1 mouse cellular context compared by ENCODE assay signal in the genomic region with DNA sequence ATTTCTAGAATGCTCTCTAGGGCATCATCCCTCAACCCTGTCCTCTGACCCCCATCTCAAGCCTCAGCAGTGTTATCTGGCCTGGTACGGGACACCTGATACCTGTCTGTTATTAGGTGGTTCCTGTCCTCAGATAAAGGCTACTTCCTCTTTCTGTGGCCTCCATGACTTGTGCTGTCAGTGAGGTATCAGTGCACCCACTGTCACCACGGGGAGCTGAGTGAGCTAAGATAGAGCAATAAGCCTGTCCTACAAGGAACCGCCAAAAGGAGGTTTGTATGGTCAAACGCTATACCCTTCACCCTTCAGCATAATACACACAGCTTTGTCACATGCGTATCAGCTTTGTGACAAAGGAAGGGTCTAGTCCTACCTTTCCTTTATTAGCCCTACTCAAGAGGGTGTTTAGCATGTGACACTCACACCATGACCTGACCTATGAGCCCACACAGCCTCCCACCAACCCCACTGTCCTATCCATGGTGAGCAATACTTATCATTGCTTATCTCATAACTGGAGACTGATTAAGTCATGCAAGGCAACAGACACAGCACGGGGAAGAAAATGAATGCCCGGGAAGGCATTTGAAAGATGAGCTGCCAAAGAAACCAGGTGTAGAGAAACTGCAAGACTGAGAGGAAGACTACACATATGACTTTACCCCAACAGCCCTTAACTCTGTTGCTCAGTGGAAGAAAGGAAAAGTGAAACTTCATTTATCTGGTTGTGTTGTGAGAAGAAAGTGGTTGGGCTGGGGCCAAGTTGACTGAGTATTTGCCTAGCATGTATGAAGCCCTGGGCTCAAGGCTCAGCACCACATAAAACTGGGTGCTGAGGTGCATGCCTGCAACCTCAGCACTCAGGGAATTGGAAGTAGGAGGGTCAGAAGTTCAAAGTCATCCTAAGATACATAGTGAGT.
TF ChIP-seq lines count a peak whose summit lies in the region.

No protein-coding gene starts in this region.

TF ChIP-seq in MEL, 35 proteins besides CTCF, POLR2A, EP300 and RAD21 (continued from another document):
- TF ChIP-seq GATA1 (IDR thresholded peaks at IDR 0.05; ENCODE audit: low read depth, low read length) = peak; percentile 98
- peak; percentile 94 for TF ChIP-seq MYB (IDR thresholded peaks at IDR 0.05; ENCODE audit: low read depth, low read length)
- no peak for TF ChIP-seq ZC3H11A (IDR thresholded peaks at IDR 0.05; ENCODE audit: low read depth, low read length)
- TF ChIP-seq TCF12 (IDR thresholded peaks at IDR 0.05; ENCODE audit: low read depth, low read length) = peak; percentile 97
- TF ChIP-seq RCOR1 (IDR thresholded peaks at IDR 0.05; ENCODE audit: low read depth, low read length) = peak; percentile 90
- no peak for TF ChIP-seq MEF2A (IDR thresholded peaks at IDR 0.05; ENCODE audit: extremely low read depth, insufficient replicate concordance, low read depth, low read length, poor library complexity, severe bottlenecking)
- peak; percentile 75; the same call in 1 of the 2 replicates for TF ChIP-seq JUND (IDR thresholded peaks at IDR 0.05; ENCODE audit: low read depth, low read length)
- no peak; the same call in 1 of the 2 replicates for TF ChIP-seq MAX (IDR thresholded peaks at IDR 0.05; ENCODE audit: low read length)
- TF ChIP-seq GABPA (IDR thresholded peaks at IDR 0.05; ENCODE audit: low read depth, low read length) = no peak
- 0 out of 2 replicates have a peak, but pooled peaks have one; percentile 9 for TF ChIP-seq NELFE (IDR thresholded peaks at IDR 0.05; ENCODE audit: low read depth, low read length)
- TF ChIP-seq SIN3A (IDR thresholded peaks at IDR 0.05; ENCODE audit: low read length) = peak; percentile 86
- peak; percentile 76 for TF ChIP-seq MAZ (IDR thresholded peaks at IDR 0.05; ENCODE audit: low read depth, low read length)
- peak; percentile 31; the same call in 1 of the 2 replicates for TF ChIP-seq TBP (IDR thresholded peaks at IDR 0.05; ENCODE audit: low read depth, low read length)
- TF ChIP-seq MXI1 (IDR thresholded peaks at IDR 0.05; ENCODE audit: low read depth, low read length) = peak; percentile 82
- peak; percentile 46 for TF ChIP-seq E2F4 (IDR thresholded peaks at IDR 0.05; ENCODE audit: borderline replicate concordance, low read depth, low read length)
- peak; percentile 43; the same call in 1 of the 2 replicates for TF ChIP-seq KAT2A (conservative IDR thresholded peaks at IDR 0.05; ENCODE audit: low read depth, low read length)
- TF ChIP-seq POLR2AphosphoS5 (IDR thresholded peaks at IDR 0.05; ENCODE audit: borderline replicate concordance, low read depth, low read length) = no peak
- TF ChIP-seq ZNF384 (IDR thresholded peaks at IDR 0.05; ENCODE audit: low read depth, low read length) = no peak
- no peak for TF ChIP-seq UBTF (IDR thresholded peaks at IDR 0.05; ENCODE audit: borderline replicate concordance, insufficient read depth, low read depth, low read length)
- no peak for TF ChIP-seq ELF1 (IDR thresholded peaks at IDR 0.05; ENCODE audit: low read depth, low read length)
- peak; percentile 90 for TF ChIP-seq TAL1 (IDR thresholded peaks at IDR 0.05; ENCODE audit: low read length)
- TF ChIP-seq USF1 (IDR thresholded peaks at IDR 0.05; ENCODE audit: low read depth, low read length) = peak; percentile 45
- peak; percentile 15; the same call in 1 of the 2 replicates for TF ChIP-seq SMC3 (IDR thresholded peaks at IDR 0.05; ENCODE audit: low read depth, low read length)
- TF ChIP-seq HCFC1 (IDR thresholded peaks at IDR 0.05; ENCODE audit: low read depth, low read length) = peak; percentile 33; the same call in 1 of the 2 replicates
TF ChIP-seq in MEL: peak in this region for 23.
